Comparison of ENCODE assay signal across 19 mouse cellular contexts in the genomic region with DNA sequence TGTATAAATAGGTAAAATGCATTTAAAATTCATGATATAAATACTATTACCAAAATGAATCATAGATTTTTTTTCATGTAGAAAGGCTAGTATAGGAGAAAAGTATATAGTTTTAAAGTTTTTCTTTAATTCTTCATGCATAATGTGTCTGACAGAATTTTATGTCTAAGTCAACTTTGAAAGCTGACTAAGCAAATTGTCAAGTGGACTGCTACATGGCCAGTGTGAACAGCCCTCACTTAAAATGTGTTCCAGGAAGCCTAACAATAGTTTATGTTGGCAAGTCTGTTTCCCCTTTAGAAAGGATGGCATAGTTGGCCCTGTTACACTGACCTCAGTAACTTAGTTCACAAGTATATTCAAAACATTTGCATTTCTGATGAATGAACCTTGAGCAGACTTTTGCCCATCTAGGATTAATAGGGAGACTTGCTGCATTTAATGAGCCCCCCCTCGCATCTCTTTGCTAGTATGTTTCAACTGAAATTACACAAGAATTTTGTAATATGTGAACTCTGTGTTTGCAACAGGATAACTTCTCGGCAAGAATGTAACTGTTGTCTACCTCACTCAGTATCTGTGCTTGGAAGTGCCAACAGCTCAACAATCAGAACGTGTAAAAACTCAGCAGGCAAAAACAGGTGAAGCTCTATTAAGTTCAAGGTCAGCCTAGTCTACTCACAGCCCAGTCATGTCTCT. TPM values are rescaled to one million over a fixed set of nuclear protein-coding genes. Genes with fewer than 3 reads are reported as not detected.
DNase-seq lines count a peak whose midpoint lies in the region; ATAC-seq and TF ChIP-seq lines count a peak whose summit lies in the region.
"Had no signal": no experiment of that assay in that cellular context is flagged by ENCODE, and none has a peak within 500 bp of the region (broad histone marks: within the 10 kb centered on the region; RNA-seq: fewer than 3 reads in every experiment).

No protein-coding gene starts in this region.

- no peak overlapping the region for H3K9ac ChIP-seq in heart, adult 2 months (ENCODE audit: low read depth, low read length)
- H3K9ac ChIP-seq in heart, postnatal 0 days (replicated peaks; ENCODE audit: low read depth, low read length) = no peak overlapping the region
- H3K9ac ChIP-seq: hindbrain, embryonic 15.5 days; limb, embryonic 13.5 days; liver, embryonic 15.5 days; midbrain, embryonic 13.5 days had no signal

- no peak overlapping the region for H3K4me2 ChIP-seq in heart, postnatal 0 days (ENCODE audit: low read depth, low read length)
- H3K4me2 ChIP-seq: hindbrain, embryonic 15.5 days; limb, embryonic 13.5 days had no signal

- H3K9me3 ChIP-seq in heart, postnatal 0 days (replicated peaks; ENCODE audit: control insufficient read depth, low read length) = no peaks in the 10 kb centered on the region
- H3K9me3 ChIP-seq in megakaryocyte, embryonic 14.5 days = no peaks in the 10 kb centered on the region
- H3K9me3 ChIP-seq: embryonic facial prominence, embryonic 10.5 days; G1E; hindbrain, embryonic 15.5 days; limb, embryonic 13.5 days; liver, embryonic 15.5 days; midbrain, embryonic 13.5 days had no signal

- H3K27me3 ChIP-seq in heart, adult 2 months (ENCODE audit: control insufficient read depth, insufficient read depth, low read length) = no peaks in the 10 kb centered on the region
- H3K27me3 ChIP-seq in heart, postnatal 0 days (ENCODE audit: control insufficient read depth, insufficient read depth, low read length) = no peaks in the 10 kb centered on the region
- H3K27me3 ChIP-seq in megakaryocyte, embryonic 14.5 days (replicated peaks) = no peaks in the 10 kb centered on the region
- H3K27me3 ChIP-seq: hindbrain, embryonic 15.5 days; midbrain, embryonic 13.5 days had no signal

- TF ChIP-seq POLR2A in heart, adult 2 months (IDR thresholded peaks at IDR 0.05; ENCODE audit: insufficient read depth, low read depth, low read length) = no peak

- no peak for DNase-seq in heart, adult 2 months
- no peak for DNase-seq in heart, adult 18-20 months
- no peak for DNase-seq in heart, postnatal 0 days (ENCODE audit: low spot score)
- no peak for DNase-seq in heart, adult 8-10 months (ENCODE audit: low spot score)
- DNase-seq in gastrocnemius, postnatal 14 days = no peak
- DNase-seq: gastrocnemius, postnatal 36 days; layer of hippocampus, adult 9-11 months had no signal

- no peak for TF ChIP-seq CTCF in heart, adult 2 months (IDR thresholded peaks at IDR 0.05)
- no peak for TF ChIP-seq CTCF in heart, postnatal 0 days (IDR thresholded peaks at IDR 0.05; ENCODE audit: low read depth)

- H3K36me3 ChIP-seq in heart, adult 2 months (ENCODE audit: control insufficient read depth, insufficient read depth, low read length) = no peaks in the 10 kb centered on the region
- H3K36me3 ChIP-seq in heart, postnatal 0 days (replicated peaks; ENCODE audit: control insufficient read depth, insufficient read depth, low read length) = no peaks in the 10 kb centered on the region
- peaks cover 9% of the 10 kb centered on the region for H3K36me3 ChIP-seq in megakaryocyte, embryonic 14.5 days (replicated peaks; ENCODE audit: low read length)
- H3K36me3 ChIP-seq: hindbrain, embryonic 15.5 days; limb, embryonic 13.5 days; liver, embryonic 15.5 days; midbrain, embryonic 13.5 days had no signal

- TF ChIP-seq EP300 in heart, adult 2 months (IDR thresholded peaks at IDR 0.05; ENCODE audit: insufficient read depth, low read depth, low read length) = no peak
- TF ChIP-seq EP300 in heart, postnatal 0 days (IDR thresholded peaks at IDR 0.05; ENCODE audit: low read depth) = no peak

- peaks cover 2% of the 10 kb centered on the region for H3K4me1 ChIP-seq in heart, adult 2 months (ENCODE audit: control insufficient read depth, insufficient read depth, low read length)
- H3K4me1 ChIP-seq in heart, postnatal 0 days (ENCODE audit: control insufficient read depth, insufficient read depth) = peaks cover 10% of the 10 kb centered on the region; the same call in 1 of the 2 replicates
- peaks cover 68% of the 10 kb centered on the region for H3K4me1 ChIP-seq in megakaryocyte, embryonic 14.5 days
- H3K4me1 ChIP-seq in brown adipose tissue, adult 24 weeks (ENCODE audit: control insufficient read depth, insufficient read depth, insufficient read length, low read length) = no peaks in the 10 kb centered on the region; the same call in 1 of the 2 replicates

- no peak for ATAC-seq in heart, postnatal 0 days (ENCODE audit: insufficient read depth, low read depth)
- no peak for ATAC-seq in megakaryocyte, adult 5-6 weeks (ENCODE audit: poor library complexity, severe bottlenecking)
- ATAC-seq: activated CD4-positive, CD25-positive, alpha-beta regulatory T cell, adult 4 months; intestine, embryonic 16.5 days; midbrain, embryonic 13.5 days had no signal

- H3K4me3 ChIP-seq in heart, adult 2 months = no peak overlapping the region
- H3K4me3 ChIP-seq in heart, postnatal 0 days (ENCODE audit: low read depth, low read length) = no peak overlapping the region
- H3K4me3 ChIP-seq in megakaryocyte, embryonic 14.5 days (replicated peaks) = peak overlapping the region; percentile 1
- H3K4me3 ChIP-seq in brown adipose tissue, adult 24 weeks (ENCODE audit: insufficient read depth, low read depth, low read length) = no peak overlapping the region
- H3K4me3 ChIP-seq: hindbrain, embryonic 15.5 days; limb, embryonic 13.5 days; liver, embryonic 15.5 days; midbrain, embryonic 13.5 days had no signal

- H3K27ac ChIP-seq in heart, adult 2 months = peak overlapping the region; percentile 36
- peak overlapping the region; percentile 67 for H3K27ac ChIP-seq in heart, postnatal 0 days (ENCODE audit: low read depth)
- H3K27ac ChIP-seq in brown adipose tissue, adult 24 weeks (replicated peaks; ENCODE audit: low read depth, low read length) = peak overlapping the region; percentile 64
- H3K27ac ChIP-seq: limb, embryonic 13.5 days; macrophage had no signal

- WGBS in heart, adult 2 months = 66% methylated on average over 3 of the region's 3 CpGs
- 45% methylated on average over 3 of the region's 3 CpGs for WGBS in heart, postnatal 0 days

- no peaks in the 10 kb centered on the region for H3K79me2 ChIP-seq in heart, adult 2 months (replicated peaks; ENCODE audit: control insufficient read depth, insufficient read depth, low read length)

- intact Hi-C loops in heart, adult 2 months (cut with DNase I) = loop anchor here (1.0 to 5.0 kb wide), 4 partner anchors 70 to 438 kb away; no protein-coding TSS in a partner anchor
- intact Hi-C loops in gastrocnemius, postnatal 14 days (cut with DNase I; ENCODE audit: low total_unique reads) = no loop called here

RNA-seq across cellular contexts. Expression of gene Irs2, which starts 3.7 kb away (rescaled TPM):
- 10 to 100 TPM; 13.5 to 19.0 TPM for total RNA-seq in heart, adult 2 months (2021)
- 4.5 TPM in 2 replicates for polyA plus RNA-seq in heart, adult 2 months (2012; rRNA removed)
- 10 to 100 TPM; 17.8 to 18.5 TPM for total RNA-seq in heart, adult 18-20 months (2021)
- 39.3 and 53.4 TPM in 2 replicates for total RNA-seq in heart, postnatal 0 days (2014; rRNA removed; ENCODE audit: low replicate concordance)
- polyA plus RNA-seq in heart, postnatal 0 days (2015; fragmentation: Nextera tagmentation; extraction: Ambion mirVana) = 1.6 and 2.0 TPM in 2 replicates
- total RNA-seq in heart, adult 8-10 months (2022) = 10 to 100 TPM in 1 of 4 experiments, 1 to 10 TPM in 3; 4.7 to 13.0 (median 6.8) TPM
- 77.5 and 176 TPM in 2 replicates for polyA plus RNA-seq in megakaryocyte, embryonic 14.5 days (2012; ENCODE audit: insufficient read depth, low replicate concordance)
- total RNA-seq in megakaryocyte, adult 5-6 weeks (2015) = 12.3 and 12.5 TPM in 2 replicates
- 7.6 and 10.9 TPM in 2 replicates for total RNA-seq in megakaryocyte, adult 5-6 weeks (2017)
- 7.4 and 14.6 TPM in 2 replicates for polyA plus RNA-seq in brown adipose tissue, adult 24 weeks (2012; ENCODE audit: insufficient read depth, insufficient read length, missing spikeins)
- total RNA-seq in gastrocnemius, postnatal 14 days (2021) = 10 to 100 TPM in 1 of 2 experiments, 1 to 10 TPM in 1; 7.9 to 12.3 TPM
